Mouse (Mus musculus) regulatory T cell (primary cell): ENCODE data around the gene Cyp1a2.

Experiments
- in situ Hi-C: fragments of 300-600 bp; cut with MboI, MseI; formaldehyde crosslinking; loops from one replicate; pipeline ENCODE4 v1.15.1; 2025; ENCODE audit warnings: high pct_unique_total_duplicates

Gene Cyp1a2

DNA sequence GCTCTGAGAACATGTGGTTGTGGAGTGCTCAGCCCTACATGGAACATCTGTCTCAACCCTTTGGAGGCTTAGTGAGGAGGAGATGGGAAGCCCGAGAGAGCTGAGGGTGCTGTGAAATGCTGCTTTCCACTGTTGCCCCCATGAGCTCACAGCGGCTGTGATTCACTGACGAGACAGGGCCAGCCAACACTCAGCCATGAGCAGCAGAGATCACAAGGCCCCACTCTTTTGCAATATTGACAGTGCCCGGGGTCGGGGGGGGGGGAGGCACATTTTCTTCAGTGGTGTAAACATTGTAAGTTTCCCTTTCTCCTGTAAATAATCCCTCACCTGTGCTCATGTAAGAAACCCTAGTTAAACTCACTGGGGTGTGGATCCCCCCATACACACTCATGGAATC, 12.0 kb downstream of the Cyp1a2 start:
- in situ Hi-C loops = no loop called here

DNA sequence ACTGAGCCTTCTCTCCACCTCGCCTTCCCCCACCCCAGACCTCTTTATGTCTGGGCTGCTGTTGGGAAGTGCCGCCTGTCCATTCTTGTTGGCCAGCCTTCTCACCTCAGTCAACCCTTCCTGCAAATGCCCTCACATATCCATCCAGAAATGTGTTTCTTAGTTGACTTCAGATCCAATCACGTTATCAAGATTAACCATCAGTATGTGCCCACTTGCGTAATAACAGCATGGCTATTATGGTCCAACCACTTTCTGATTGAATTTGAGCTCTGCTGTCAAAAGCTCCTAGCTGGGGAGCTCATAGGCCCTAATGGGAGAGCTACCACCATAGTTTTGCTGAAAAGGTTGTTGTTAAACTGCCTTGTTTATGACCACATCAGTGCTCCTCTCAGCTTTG, 12.5 kb downstream of the Cyp1a2 start:
- in situ Hi-C loops = no loop called here

DNA sequence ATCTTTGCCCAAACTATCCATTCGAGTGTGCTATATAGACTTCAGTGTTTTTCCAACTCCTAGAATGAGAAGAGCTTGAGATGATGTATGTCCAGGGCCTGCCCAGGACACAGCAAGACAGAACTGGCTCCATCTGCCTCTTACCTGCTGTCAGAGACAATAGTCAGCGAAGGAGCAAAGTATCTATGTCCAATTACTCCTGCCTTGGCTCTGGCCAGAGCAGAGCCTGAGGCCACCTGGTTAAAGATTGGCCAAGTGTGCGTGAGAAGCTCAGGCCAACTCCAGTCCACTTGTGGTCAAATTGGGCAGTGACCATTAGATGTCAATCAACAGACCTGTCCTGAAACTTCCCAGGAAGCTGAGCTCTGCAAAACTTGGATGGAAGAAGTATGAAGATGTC, 13.9 kb downstream of the Cyp1a2 start:
- in situ Hi-C loops = no loop called here

DNA sequence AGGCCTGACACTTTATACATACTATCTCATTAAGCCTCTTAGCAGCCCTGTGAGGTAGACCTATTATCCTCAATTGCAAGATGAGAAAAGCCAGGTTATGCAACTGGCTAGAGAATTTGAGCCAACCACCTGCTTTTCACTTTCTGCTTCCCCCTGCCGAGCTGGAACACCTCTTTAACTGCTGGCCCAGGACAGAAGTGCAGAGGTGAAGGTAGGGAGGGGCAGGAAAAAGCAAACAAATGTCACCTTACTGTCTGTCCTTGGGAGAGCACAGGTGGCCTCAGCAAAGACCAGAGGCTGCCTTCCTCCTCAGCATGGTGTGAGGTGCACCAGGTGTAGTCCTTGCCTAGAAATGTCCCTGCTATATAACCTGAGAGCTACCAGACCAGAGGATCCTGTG, 15.2 kb downstream of the Cyp1a2 start:
- in situ Hi-C loops = no loop called here

DNA sequence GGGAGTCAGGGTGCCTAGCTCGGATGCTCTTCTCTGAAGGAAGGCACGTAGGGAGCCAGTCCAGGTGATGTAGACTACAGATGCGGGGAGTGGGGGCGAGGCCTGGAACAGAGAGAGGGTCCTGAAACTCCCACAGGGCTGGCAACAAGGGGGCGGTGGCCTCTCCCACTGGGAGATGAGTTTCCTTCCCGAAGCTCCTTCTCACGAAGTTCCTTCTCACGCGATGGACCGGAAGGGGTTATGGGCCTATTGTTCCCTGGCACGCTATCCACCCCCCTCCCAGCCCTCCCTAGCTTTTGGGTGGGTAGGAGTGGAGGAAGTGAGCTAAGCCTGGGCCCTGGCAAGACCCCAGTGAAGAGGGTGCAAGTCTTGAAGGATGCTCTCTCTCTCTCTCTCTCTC, 15.7 kb downstream of the Cyp1a2 start:
- in situ Hi-C loops = no loop called here

DNA sequence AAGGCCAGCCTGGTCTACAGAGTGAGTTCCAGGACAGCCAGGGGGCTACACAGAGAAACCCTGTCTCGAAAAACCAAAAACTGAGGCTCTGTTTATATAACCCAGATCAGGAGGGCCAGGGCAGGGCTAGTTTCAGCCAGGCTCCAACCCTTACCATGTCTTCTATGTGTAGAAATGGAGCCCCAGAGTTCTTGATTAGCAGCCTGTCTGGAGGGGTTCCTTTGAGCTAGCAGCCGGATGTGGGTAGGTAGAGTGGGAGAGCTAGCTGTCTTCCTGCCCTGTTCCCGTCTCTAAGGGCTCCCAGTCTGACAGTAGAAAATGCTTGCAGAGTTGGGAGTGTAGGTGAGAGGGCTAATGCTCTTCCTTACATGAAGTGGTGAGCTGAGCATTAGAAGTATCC, 16.4 kb downstream of the Cyp1a2 start:
- in situ Hi-C loops = no loop called here

DNA sequence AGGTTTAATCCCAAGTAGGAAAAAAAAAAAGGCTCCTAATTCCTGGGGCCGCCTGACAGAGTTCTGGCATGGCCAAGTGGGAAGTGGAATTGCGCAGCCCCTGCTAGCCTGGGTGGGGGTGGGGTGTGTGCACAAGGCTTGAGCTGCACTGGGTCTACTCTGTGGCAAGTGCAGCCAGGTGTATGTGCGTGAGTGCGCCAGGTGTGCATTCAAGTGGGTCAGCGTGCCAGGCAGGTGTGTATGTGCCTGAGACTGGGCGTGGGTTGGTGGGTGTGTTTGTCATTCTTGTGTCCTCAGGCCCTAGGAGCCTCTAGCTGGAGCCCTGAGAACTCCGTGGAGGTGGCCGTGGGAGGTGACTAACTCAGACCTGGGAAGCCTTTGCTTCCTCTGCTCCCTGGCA, 17.0 kb downstream of the Cyp1a2 start:
- in situ Hi-C loops = no loop called here

DNA sequence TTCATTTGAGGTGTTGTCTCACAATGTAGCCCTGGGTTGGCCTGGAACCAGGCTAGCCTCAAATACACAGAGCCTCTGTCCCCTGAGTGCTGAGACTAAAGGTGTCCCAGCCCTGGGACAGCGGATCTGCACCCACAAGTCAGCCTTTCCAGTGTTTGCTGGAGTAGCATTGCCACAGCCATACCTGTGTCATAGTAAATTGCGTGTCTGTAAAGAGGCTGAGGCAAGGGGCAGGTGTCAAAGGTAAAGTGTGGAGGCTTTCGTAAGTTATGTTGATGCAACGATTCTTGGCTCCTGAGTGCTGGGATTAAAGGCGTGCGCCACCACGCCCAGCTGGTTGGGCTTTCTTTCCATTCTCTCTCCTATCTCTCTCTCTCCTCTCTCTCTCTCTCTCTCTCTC, 18.9 kb downstream of the Cyp1a2 start:
- in situ Hi-C loops = loop anchor here (5.0 kb wide), 2 partner anchors 43 to 83 kb away; partner anchors contain the start of gene Edc3

DNA sequence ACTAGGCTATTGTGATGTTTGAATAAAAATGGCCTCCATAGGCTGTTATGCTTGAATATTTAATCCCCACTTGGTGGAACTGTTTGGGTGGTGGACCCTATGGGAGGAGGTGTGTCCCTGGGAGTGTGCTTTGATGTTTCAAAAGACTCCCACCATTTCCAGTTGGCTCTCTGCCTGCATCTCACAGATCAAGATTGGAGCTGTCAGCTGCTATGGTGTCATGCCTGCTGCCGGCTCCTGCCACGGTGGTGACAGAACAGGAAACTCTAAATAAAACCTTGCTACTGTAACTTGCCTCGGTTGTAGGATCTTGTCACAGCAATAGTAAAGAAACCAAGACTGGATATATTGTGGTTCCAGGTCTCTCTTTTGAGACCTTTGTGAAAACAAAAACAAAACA, 22.0 kb downstream of the Cyp1a2 start:
- in situ Hi-C loops = loop anchor here (5.0 kb wide), 2 partner anchors 46 to 86 kb away; partner anchors contain the start of gene Edc3

DNA sequence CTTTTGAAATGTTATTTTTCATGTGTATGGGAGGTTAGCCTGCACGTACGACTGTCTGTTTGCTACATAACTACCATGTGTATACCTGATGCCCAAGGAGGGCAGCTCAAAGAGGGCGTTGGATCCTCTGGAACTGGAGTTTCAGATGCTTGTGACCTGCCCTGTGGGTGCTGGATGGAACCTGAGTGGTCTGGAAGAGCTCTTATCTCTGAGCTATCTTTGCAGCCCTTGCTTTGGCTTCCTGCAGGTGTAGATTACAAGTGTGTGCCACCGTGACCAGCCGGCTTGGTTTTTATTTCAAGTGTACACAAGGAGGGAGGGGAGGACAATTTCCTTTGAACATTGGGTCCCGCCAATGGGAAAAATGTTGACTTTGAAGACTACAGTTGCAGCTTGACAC, 23.0 kb downstream of the Cyp1a2 start:
- in situ Hi-C loops = loop anchor here (5.0 kb wide), 2 partner anchors 47 to 87 kb away; partner anchors contain the start of gene Edc3

DNA sequence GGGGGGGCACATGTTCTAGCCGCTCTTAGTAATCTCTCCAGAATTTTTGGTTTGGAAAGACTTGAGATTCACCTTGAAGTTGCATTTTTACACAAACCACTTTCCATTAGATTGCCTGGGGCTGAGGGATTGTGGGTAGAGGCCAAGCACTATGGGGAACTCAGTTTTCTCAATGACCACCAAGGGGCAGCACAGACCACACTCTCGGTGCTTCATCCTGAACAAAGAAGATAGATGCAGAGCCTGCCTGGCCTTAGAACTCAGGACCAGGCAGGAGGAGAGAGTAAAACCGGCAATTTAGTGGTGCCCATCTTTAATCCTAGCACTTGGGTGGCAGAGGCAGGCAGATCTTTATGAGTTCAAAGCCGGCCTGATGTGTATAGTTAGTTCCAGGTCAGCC, 23.7 kb downstream of the Cyp1a2 start:
- in situ Hi-C loops = loop anchor here (5.0 to 10.0 kb wide), 4 partner anchors 42 to 115 kb away; partner anchors contain the start of gene Edc3

DNA sequence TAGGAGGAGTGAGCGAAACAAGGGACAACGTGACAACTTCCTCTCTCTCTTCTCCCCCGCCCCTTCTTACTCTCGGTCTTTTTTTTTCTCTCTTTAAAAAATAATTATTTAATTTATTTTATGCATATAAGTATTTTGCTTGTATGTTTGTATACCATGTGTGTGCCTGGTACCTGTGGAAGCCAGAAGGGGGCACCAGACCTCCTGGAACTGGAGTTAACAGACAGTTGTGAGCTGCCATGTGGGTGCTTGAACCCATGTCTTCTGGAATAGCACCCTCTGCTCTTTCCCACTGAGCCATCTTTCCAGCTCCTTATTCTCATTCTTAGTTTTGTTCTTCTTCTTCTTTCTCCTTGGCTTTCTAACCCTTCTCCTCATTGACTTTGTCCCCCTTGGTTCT, 24.5 kb downstream of the Cyp1a2 start:
- in situ Hi-C loops = loop anchor here (5.0 to 10.0 kb wide), 2 partner anchors 42 to 114 kb away; no protein-coding TSS in a partner anchor

DNA sequence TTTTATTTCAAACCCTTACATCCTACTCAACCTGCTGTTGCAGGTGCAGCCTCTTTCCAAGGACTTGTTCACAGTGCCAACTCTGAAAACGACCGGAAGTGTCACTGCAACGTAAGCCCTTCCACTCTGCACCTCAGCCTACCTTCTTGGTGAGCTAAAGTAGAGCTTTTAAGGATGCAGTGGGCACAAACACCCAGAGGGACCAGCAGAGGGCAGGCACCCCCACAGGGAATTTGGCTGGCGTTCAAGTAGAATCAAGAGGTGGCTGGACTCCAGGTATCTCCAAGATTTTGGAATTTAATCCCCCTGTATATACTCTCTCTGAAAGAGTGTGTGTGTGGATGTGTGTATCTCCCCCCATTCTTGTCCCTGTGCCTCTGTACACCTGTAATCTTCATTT, 25.7 kb downstream of the Cyp1a2 start:
- in situ Hi-C loops = loop anchor here (5.0 to 10.0 kb wide), 2 partner anchors 41 to 113 kb away; no protein-coding TSS in a partner anchor

DNA sequence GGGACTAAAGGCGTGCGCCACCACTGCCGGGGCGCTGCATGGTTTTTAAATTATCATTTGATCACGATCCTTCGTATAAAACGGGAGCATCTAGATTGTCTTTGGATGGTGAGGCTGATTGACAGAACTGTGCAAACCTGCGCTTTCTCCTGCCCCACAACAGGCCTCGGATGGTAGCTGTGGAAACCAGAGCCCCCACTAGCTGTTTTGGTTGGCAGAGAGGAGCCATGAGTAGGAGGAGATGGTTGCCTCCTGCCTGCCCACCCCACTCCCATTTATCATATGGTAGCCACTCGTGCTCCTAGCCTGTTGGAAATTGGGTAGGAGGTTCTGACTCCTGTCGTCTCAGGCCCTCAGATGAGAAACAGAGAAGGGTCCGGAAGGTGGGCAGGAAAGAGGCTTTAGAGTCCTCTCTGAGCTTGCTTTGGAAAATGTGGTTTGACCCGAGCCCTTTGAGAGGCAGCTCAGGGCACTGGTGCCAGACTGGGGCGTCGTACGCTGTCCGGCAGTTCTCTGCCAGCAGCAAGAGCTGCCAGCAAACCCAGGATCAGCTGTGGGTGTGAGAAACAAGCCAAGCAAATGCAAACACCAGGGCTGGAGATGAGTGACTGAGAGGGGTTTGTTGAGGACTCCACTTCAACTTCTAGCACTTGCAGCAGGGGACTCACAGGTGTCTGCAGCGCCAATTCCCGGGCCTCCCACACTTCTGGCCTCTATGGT, 26.7 kb downstream of the Cyp1a2 start:
- in situ Hi-C loops = loop anchor here (5.0 to 10.0 kb wide), 2 partner anchors 39 to 112 kb away; no protein-coding TSS in a partner anchor

DNA sequence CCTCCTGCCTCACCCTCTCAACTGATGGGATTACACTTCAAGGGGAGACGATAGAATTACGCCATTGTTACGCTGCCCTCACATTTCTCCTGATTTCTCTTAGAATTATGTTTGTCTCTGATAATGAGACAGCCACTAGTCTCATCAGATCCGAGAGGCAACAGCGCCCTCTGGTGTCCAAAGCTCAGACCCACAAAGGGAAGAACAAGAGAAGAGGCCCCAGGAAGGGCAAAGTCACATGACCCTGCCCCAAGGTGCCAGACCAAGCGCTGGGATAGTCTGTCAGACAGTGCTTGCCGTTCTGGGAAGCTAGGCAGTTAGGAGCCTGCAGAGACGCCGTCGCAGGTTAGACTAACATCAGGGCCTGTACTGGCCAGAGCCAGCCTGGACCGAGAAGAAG, 27.8 kb downstream of the Cyp1a2 start:
- in situ Hi-C loops = loop anchor here (5.0 to 10.0 kb wide), 2 partner anchors 38 to 111 kb away; no protein-coding TSS in a partner anchor

DNA sequence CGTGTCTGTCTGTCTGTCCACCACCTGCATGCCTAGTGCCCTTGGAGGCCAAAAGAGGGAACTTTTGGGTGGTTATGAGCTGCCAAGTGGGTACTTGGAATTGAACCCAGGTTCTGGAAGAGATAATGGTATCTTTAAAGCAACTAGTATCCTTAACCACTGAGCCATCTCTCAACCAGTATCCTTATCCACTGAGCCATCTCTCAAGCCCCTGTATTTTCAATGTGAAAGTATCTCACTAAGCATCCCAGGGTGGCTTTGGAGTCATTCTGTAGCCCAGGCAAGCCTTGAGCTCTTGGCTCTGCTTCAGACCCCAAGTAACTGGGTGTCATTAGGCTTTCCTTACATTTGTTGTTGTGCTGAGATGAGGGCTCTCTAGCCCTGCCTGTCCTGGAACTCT, 28.5 kb downstream of the Cyp1a2 start:
- in situ Hi-C loops = loop anchor here (5.0 to 10.0 kb wide), 2 partner anchors 38 to 110 kb away; no protein-coding TSS in a partner anchor

DNA sequence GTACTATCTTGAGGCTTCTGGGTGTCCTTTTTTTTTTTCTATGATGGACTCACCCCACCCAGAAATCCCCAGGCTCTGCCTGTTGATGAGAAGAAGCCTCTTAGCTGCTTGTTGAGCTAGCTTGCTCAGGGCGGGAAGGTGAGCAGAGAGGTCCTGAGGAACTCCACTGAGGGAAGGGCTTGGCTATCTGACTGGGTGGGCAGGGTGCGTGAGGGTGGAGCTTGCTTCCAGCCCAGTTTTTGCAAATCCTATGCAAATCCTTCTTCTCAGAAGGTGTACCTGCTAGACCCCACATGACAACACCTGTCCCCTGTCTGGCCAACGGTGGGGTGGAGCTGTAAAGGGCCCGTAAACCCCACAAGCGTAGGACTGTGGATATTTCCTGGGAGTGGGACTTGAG, 30.2 kb downstream of the Cyp1a2 start, which contains the start of gene Csk:
Csk (minus strand) TSS at position 349 of the 400 bp plus-strand sequence.
- in situ Hi-C loops = loop anchor here (10.0 kb wide), 1 partner anchor 108 kb away; no protein-coding TSS in a partner anchor

DNA sequence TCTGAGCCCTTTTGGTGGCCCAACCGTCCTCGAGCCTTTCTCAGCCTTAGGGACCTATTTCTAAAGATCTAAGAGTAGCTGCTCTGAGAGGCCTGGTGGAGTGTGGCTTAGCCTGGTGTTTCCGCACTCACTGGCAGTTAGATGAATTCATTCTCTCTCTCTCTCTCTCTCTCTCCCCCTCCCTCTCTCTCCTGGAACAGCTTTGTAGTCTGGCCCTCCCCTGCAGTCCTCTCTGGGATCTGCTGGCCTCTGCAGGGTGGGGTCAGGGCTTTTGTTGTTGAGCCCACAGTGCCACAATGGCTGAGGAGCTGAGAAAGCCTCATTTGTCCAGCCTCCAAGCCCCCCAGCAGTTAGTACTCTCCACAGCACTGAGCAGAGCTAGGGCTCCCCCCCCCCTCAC, 30.6 kb downstream of the Cyp1a2 start:
- in situ Hi-C loops = loop anchor here (10.0 kb wide), 1 partner anchor 108 kb away; no protein-coding TSS in a partner anchor

DNA sequence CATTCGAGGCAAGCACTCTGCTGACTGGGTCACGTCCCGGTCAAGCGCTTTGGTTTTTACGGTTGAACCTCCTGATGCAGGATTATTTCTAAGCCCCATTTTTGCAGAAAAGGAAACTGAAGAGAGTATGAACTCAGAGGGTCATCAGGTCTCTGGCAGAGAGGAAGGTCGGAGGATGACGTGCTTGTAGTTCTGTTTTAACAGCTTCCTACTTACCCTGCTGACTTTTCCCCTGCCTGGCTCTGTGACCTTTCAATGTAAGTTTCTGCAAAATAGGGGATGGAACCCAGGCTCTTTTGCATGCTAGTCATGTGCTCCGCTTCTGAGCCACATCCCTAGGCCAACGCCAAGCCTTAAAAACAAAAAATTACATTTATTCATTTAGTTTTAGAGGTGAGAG, 31.2 kb downstream of the Cyp1a2 start:
- in situ Hi-C loops = loop anchor here (10.0 kb wide), 1 partner anchor 108 kb away; no protein-coding TSS in a partner anchor

DNA sequence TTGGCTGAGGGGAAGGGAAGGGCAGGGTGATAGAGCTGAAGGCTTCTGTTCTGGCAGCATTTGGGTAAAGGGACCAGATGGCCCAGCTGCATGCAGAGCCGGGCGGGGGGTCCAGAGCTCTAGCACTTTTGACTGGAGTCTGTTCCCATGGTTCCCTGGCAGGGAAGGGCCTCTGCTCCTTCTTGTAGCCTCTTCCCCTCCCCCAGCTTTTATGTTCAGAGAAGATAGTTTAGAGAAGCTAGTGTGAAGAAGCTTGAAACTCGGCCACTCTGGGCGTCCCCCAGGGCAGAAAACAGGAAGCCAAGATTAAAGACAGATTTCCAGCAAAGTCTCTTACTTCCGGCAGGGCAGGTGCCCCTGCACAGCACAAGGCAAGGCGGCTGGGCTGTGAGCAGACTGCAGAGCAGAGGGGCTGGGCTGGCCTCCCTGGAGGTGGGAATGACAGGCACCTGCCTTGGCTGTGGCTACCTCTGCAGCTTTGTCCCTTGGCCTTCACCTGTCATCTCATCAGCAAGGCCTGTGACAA, 32.7 kb downstream of the Cyp1a2 start:
- in situ Hi-C loops = loop anchor here (10.0 kb wide), 1 partner anchor 106 kb away; no protein-coding TSS in a partner anchor

DNA sequence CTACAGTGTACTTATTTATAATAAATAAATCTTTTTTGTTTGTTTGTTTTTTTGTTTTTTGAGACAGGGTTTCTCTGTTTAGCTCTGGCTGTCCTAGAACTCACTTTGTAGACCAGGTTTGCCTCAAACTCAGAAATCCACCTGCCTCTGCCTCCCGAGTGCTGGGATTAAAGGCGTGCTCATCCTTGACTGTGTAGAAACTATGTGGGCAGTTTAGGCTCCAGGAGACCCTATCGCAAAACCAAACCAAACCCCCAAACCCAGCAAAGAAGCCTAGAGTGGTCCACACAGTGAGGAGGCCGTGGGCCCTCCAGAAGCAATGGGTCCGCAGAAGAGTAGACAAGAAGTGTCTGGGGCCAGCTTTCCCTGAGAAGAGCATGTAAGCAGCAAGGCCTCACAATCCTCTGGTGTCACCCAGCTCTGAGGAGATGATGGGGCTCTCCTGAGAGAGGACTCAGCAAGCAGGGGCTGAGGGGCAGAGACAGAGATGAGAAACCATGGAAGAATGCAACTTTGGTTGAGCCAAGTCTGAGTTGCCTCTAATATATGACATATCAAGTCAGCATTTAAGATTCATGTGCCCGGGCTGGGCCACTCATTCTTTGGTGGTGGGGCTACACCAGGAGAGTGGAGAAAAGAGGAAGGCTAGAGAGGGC, 33.2 kb downstream of the Cyp1a2 start:
- in situ Hi-C loops = loop anchor here (10.0 kb wide), 1 partner anchor 105 kb away; no protein-coding TSS in a partner anchor
